Mouse (Mus musculus) lung, embryonic 14.5 days (tissue): ENCODE measurements around the gene Htr1d. TPM values are rescaled to one million over a fixed set of nuclear protein-coding genes. Genes with fewer than 3 reads are reported as not detected.

Experiments used
- ATAC-seq: fragments of 200-750 bp; cut with Nextera tagmentation; 2 replicates; pipeline ENCODE4 v1.8.0; 2017; ENCODE audit warnings: mild to moderate bottlenecking, moderate TSS enrichment, moderate library complexity; ENCODE audit not compliant: insufficient read depth
- DNase-seq: peaks from one replicate; pipeline ENCODE4 v3.0.0-alpha.2; 2015
- H3K27ac ChIP-seq: fragments of 300-500 bp; sonication (generic); 2 replicates; pipeline ENCODE4 v1.5.1; 2014; ENCODE audit warnings: low read depth, mild to moderate bottlenecking, moderate library complexity
- H3K27me3 ChIP-seq: fragments of 300-500 bp; sonication (generic); 2 replicates; pipeline ENCODE4 v1.6.1; 2014; ENCODE audit warnings: low read length, control low read depth; ENCODE audit not compliant: insufficient read depth
- H3K36me3 ChIP-seq: fragments of 300-500 bp; sonication (generic); 2 replicates; pipeline ENCODE4 v1.6.1; 2014; ENCODE audit warnings: control low read depth; ENCODE audit not compliant: insufficient read depth
- H3K4me1 ChIP-seq: fragments of 300-500 bp; sonication (generic); 2 replicates; pipeline ENCODE4 v1.6.1; 2014; ENCODE audit warnings: antibody characterized with exemption, control low read depth; ENCODE audit not compliant: insufficient read depth
- H3K4me2 ChIP-seq: fragments of 300-500 bp; sonication (generic); 2 replicates; pipeline ENCODE4 v1.6.1; 2014; ENCODE audit warnings: mild to moderate bottlenecking
- H3K4me3 ChIP-seq: fragments of 300-500 bp; sonication (generic); 2 replicates; pipeline ENCODE4 v1.5.1; 2014; ENCODE audit warnings: low read depth, low read length
- H3K9ac ChIP-seq: fragments of 300-500 bp; sonication (generic); 2 replicates; pipeline ENCODE4 v1.6.1; 2014
- H3K9me3 ChIP-seq: fragments of 300-500 bp; sonication (generic); 2 replicates; pipeline ENCODE4 v1.6.1; 2016; ENCODE audit warnings: low read depth, low read length, control low read depth
- CTCF ChIP-seq: IDR thresholded peaks from 2 replicates; pipeline ENCODE4 v1.5.1; 2016; ENCODE audit warnings: antibody characterized with exemption, low read depth
- WGBS: fragments of 180-500 bp; shearing (Covaris S2); extraction: QIAGEN DNeasy Blood & Tissue Kit; methylation state at CpG from one replicate; pipeline ENCODE4 v1.1.7; 2014; 5-methylcytosine and 5-hydroxymethylcytosine counted together
- polyA plus RNA-seq: library from polyadenylated mRNA; unstranded; fragments of >200 nt; fragmentation: Nextera tagmentation; extraction: Ambion mirVana; gene quantifications from 2 replicates; pipeline ENCODE4 v1.2.1, GENCODE M21; 2014

Htr1d gene
- polyA plus RNA-seq, 1 experiment from 2014 or later: not detected

DNA sequence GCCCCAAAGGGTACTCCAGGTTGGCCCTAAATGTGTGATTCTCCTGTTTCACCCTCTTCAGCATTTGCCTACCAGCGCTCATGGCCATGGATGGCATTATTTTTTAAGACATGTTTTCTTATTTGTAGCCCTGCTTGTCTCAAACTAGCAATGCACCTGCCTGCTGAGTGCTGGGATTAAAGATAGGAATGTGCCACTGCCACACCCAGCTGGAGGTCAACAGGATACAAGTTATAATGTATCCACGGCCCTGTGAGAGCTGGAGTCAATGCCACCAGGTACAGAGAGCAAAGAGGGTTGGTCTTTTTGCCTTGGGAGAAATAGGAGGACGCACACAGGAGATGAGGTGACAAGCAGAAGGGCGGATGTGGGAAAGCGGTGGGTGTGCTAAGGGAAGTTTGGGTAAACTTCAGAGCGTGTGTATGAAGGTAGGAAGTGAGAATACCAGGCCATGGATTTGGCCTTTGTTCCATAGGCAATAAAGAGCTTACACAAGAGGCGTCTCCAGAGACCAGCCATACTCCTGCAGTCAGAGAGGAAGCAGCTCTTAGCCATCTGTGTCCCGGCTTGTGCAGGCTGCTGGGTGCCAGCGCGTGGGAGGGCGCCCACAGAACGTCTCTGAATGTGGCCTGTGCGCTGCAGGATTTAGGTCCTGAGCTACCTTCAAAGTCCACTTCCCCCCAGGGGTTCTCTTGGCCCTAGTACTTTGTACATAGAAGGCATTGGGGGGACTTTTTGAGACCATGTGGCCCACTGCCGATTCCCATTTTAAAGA, 45.4 kb downstream of the Htr1d start:
- Histone ChIP-seq H3K27ac (no peak overlapping the region), H3K4me3 (peak overlapping the region; percentile 89), H3K4me1 (peaks cover 11% of the 10 kb centered on the region; the same call in 1 of the 2 replicates), H3K27me3 (peaks cover 4% of the 10 kb centered on the region), H3K4me2 (peak overlapping the region; percentile 66), H3K36me3 (no peaks in the 10 kb centered on the region), H3K9ac (no peak overlapping the region), H3K9me3 (no peaks in the 10 kb centered on the region)
- ATAC-seq (0 out of 2 replicates have a peak, but pooled peaks have one; percentile 10), DNase-seq (no peak)
- WGBS: 76% methylated on average over 14 of the region's 14 CpGs
- TF ChIP-seq CTCF: no peak

DNA sequence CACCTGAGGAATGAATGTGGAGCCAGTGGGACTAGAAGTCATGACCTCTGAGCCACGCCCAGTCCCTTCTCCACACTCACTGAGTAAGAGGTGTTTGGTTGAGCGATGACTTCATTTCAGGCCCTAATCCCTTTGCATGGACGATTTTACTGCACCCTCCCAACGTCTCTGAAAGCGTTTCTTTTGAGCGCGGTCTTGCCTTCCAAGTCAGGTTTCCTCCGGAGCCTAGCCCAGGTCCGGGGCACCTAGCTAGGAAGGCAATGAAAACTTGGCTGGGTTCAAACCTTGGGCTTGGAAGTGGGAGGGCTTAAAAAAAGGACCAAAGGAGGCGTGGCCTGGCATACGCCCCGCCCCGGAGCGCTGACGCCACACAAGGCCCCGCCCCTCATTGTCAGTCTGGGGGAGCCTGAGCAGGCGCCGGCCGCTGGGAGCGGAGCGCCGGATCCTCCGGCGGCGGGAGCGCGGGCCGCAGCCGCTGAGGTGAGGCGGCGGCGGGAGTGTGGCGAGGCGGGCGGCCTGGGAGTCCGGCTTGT, 46.1 kb downstream of the Htr1d start, which contains the start of gene Luzp1:
Gene Luzp1 (plus strand): TSS at position 391 of the 533 bp plus-strand sequence.
- TF ChIP-seq CTCF: no peak
- Histone ChIP-seq H3K4me1 (peaks cover 11% of the 10 kb centered on the region; the same call in 1 of the 2 replicates), H3K27ac (peak within 1 kb of the TSS; percentile 96), H3K27me3 (no peaks in the 10 kb centered on the region; the same call in 1 of the 2 replicates), H3K4me2 (peak within 1 kb of the TSS; percentile 66), H3K9ac (peak within 1 kb of the TSS; percentile 90), H3K4me3 (peak within 1 kb of the TSS; percentile 89), H3K36me3 (no peaks in the 10 kb centered on the region), H3K9me3 (no peaks in the 10 kb centered on the region)
- 1% methylated on average over 36 of the region's 36 CpGs for WGBS
- DNase-seq (peak; percentile 95), ATAC-seq (peak; percentile 93)

DNA sequence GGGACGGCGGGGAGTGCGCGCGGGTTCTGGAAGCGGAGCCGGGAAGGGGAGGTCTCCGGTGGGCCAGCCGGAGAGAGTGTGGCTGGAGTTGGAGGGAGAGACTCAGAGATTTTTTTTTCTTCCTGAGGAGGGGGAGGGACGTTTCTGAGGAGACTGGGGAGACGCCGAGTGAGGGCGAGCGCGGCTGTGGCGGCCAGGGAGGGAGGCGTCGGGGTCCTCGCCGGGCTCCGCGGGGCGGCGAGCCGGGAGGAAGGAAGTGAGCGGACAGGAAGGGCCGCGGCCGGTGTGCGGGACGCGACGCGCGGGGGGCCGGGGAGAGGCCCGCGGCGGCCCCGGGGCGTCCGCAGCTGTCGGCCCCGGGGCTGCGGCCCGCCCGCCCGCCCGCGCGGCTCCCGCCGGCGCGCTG, 46.6 kb downstream of the Htr1d start:
- H3K4me3 ChIP-seq: peak overlapping the region; percentile 89
- under 1% methylated on average over 50 of the region's 55 CpGs for WGBS
- ATAC-seq (peak; percentile 91), DNase-seq (peak; percentile 88)
- peak overlapping the region; percentile 96 for H3K27ac ChIP-seq
- peak overlapping the region; percentile 90 for H3K9ac ChIP-seq
- H3K27me3 ChIP-seq: no peaks in the 10 kb centered on the region; the same call in 1 of the 2 replicates
- H3K36me3 ChIP-seq: no peaks in the 10 kb centered on the region
- H3K4me1 ChIP-seq: peaks cover 11% of the 10 kb centered on the region; the same call in 1 of the 2 replicates
- no peaks in the 10 kb centered on the region for H3K9me3 ChIP-seq
- H3K4me2 ChIP-seq: peak overlapping the region; percentile 66
- no peak for TF ChIP-seq CTCF

DNA sequence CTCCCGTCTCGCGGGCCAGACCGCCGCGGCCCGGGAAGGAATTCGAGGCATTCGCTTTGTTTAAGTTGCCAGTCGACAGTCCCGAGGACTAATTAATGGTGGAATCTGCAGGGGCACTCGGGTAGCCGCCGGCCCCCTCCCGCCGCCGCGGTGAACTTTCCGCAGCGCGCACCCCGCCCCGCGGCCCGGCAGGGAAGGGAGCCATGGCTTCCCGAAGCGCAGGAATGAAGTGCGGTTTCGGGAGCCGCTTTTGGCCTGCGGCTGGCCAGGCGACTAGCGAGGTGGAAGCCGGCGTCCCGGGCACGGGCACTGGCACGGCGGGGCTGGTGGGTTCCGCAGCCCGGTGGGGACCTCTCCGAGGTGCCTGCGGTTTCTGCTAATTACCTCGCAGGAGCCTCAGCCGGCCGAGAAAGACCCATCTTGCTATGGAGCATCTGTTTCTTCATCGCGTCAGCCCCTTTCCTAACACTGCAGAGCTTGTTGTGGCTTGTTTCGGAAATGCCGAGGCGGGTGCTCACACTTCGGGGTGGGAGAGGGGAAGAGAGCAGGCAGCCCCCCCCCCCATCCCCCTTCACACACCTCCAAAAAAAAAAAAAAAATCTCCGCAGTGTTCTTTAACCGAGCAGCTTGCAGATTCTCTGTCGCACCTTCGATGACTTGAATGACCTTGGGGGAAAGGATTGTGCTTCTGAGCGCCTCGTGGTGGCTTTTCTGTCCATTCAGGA, 47.2 kb downstream of the Htr1d start:
- TF ChIP-seq CTCF: no peak
- Histone ChIP-seq H3K27me3 (no peaks in the 10 kb centered on the region; the same call in 1 of the 2 replicates), H3K27ac (peak overlapping the region; percentile 96), H3K4me2 (peak overlapping the region; percentile 66), H3K4me1 (peaks cover 11% of the 10 kb centered on the region; the same call in 1 of the 2 replicates), H3K4me3 (peak overlapping the region; percentile 89), H3K9me3 (no peaks in the 10 kb centered on the region), H3K36me3 (no peaks in the 10 kb centered on the region), H3K9ac (peak overlapping the region; percentile 90)
- DNase-seq: peak; percentile 64
- under 1% methylated on average over 52 of the region's 58 CpGs for WGBS
- peak; percentile 36 for ATAC-seq

DNA sequence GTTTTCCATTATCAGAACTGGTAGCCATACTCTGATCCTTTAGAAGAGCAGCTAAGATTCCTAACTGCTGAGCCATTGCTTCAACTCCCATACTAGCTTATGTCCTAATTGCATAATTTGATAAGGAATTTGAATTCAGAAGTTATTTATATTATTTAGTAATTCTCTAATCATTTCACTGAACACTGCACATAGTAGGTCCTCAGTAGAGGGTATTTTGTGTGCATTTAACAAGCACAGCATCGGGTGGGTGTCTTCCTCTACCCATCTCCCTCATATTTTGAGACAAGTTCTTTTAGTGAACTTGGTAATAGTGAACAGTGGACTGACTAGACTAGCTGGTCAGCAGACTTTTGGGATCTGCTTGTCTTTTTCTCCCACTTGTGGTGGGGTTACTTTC, 53.4 kb downstream of the Htr1d start:
- Histone ChIP-seq H3K9ac (no peak overlapping the region), H3K27ac (no peak overlapping the region), H3K4me2 (no peak overlapping the region), H3K27me3 (no peaks in the 10 kb centered on the region), H3K4me3 (no peak overlapping the region), H3K36me3 (no peaks in the 10 kb centered on the region), H3K9me3 (no peaks in the 10 kb centered on the region), H3K4me1 (peaks cover 4% of the 10 kb centered on the region; the same call in 1 of the 2 replicates)
- ATAC-seq (no peak), DNase-seq (no peak)
- TF ChIP-seq CTCF: no peak
- 95% methylated on average over 1 of the region's 1 CpGs for WGBS

DNA sequence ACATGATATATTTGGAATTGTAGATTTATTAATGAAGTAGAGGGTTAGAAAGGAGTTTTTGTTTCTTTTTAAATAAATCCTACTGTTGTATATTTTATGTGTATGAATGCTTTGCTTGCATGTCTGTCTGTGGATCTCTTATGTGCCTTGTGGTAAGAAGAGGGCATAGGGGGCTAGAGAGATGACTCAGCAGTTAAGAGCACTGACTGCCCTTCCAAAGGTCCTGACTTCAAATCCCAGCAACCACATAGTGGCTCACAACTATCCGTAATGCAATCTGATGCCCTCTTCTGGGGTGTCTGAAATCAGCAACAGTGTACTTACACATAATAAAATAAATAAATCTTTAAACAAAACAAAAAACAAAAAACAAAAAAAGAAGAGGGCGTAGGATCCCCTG, 63.2 kb downstream of the Htr1d start:
- H3K9ac ChIP-seq: no peak overlapping the region
- TF ChIP-seq CTCF: no peak
- H3K4me1 ChIP-seq: no peaks in the 10 kb centered on the region
- H3K27ac ChIP-seq: no peak overlapping the region
- no peaks in the 10 kb centered on the region for H3K9me3 ChIP-seq
- no peaks in the 10 kb centered on the region for H3K27me3 ChIP-seq
- 75% methylated on average over 2 of the region's 2 CpGs for WGBS
- H3K4me2 ChIP-seq: no peak overlapping the region
- no peak overlapping the region for H3K4me3 ChIP-seq
- DNase-seq (no peak), ATAC-seq (no peak)
- H3K36me3 ChIP-seq: no peaks in the 10 kb centered on the region

Other genes with a start within 250 kb of the Htr1d start
- gene Asap3, start 217.2 kb upstream of the Htr1d start, polyA plus RNA-seq: 4.4 and 5.4 TPM in 2 replicates
- gene Tcea3, start 175.8 kb upstream of the Htr1d start, polyA plus RNA-seq: 12.0 and 14.3 TPM in 2 replicates
- 27.7 and 31.2 TPM in 2 replicates for gene Zfp46, start 138.8 kb upstream of the Htr1d start, polyA plus RNA-seq
- gene Hnrnpr, start 112.6 kb upstream of the Htr1d start, polyA plus RNA-seq: 181 and 202 TPM in 2 replicates
- 0.30 and 0.42 TPM in 2 replicates for gene 6030445D17Rik, start 38.7 kb downstream of the Htr1d start, polyA plus RNA-seq
- gene Luzp1, start 46.2 kb downstream of the Htr1d start, polyA plus RNA-seq: 111 and 140 TPM in 2 replicates
- gene Kdm1a, start 179.2 kb downstream of the Htr1d start, polyA plus RNA-seq: 56.5 and 58.8 TPM in 2 replicates
- not detected in 2 replicates for gene Tex46, start 186.9 kb downstream of the Htr1d start, polyA plus RNA-seq
- not detected in 2 replicates for gene Lactbl1, start 199.1 kb downstream of the Htr1d start, polyA plus RNA-seq